Mouse (Mus musculus): ENCODE results near the gene Pgrmc1. TPM values are rescaled to one million over a fixed set of nuclear protein-coding genes. Genes with fewer than 3 reads are reported as not detected.

Gene Pgrmc1
- polyA plus RNA-seq, 1 experiment from 2014 or later = 384 TPM

DNA sequence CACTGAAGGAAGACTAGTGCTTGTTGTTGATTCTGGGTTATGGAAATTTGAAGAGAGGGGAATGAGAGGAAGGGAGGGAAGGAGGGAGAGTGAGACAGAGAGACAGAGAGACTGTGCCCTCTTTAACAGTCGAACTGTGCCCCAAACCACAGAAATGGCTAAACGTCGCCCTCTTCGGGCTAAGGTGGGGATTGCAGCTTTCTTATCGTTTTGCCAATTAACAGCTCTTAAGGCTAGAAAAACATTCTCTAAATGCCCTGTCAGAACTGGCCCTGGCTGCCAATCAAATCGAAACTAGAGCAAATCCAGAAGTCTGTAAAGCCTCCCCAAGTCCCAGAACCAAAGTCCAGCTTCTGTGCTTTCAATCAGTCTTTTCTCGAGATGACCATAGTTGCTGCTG lies 36.4 kb upstream of the Pgrmc1 start:
- 19% methylated on average over 7 of the region's 7 CpGs for WGBS
- H3K4me2 ChIP-seq (ENCODE audit: low read depth, severe bottlenecking) = no peak overlapping the region

DNA sequence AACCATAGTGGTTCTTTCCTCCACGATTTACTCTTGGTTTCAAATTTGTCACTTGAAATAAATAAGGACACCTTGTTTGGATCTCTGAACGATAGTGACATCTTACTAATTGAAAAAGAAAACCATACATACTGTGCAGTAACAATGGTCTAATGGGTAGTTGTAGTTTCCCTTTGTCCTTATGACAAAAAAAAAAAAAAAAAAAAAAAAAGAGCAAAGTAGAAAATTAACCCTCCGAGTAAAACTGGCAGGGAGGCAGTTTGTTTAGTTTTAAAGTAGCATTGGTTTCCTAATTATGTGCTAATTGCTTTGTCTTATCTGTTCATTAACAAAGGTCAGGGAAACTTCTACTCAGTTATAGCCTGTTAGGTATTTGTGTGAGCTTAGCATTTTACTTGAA lies 35.9 kb upstream of the Pgrmc1 start:
- H3K4me2 ChIP-seq (ENCODE audit: low read depth, severe bottlenecking) = no peak overlapping the region
- WGBS = 40% methylated on average over 3 of the region's 3 CpGs
- no peak overlapping the region for H3K4me3 ChIP-seq (ENCODE audit: low read depth, low read length)
- no peak for ATAC-seq (ENCODE audit: insufficient number of reproducible peaks, low FRiP score, low TSS enrichment, low read depth)
- no peaks in the 10 kb centered on the region for H3K36me3 ChIP-seq (ENCODE audit: control insufficient read depth, insufficient read depth, low read length)
- no peaks in the 10 kb centered on the region for H3K9me3 ChIP-seq (ENCODE audit: control insufficient read depth, low read length)
- no peak for DNase-seq (ENCODE audit: low spot score)
- H3K27me3 ChIP-seq (ENCODE audit: control insufficient read depth, insufficient read depth, low read length) = no peaks in the 10 kb centered on the region
- H3K27ac ChIP-seq (replicated peaks; ENCODE audit: low read depth, low read length) = no peak overlapping the region
- no peak overlapping the region for H3K9ac ChIP-seq (ENCODE audit: low read length)
- H3K4me1 ChIP-seq (ENCODE audit: control insufficient read depth, insufficient read depth, low read length) = no peaks in the 10 kb centered on the region

More for the DNA sequence above, 36.4 kb upstream of the Pgrmc1 start:
- Histone ChIP-seq H3K9me3 (ENCODE audit: control insufficient read depth, low read length) (no peaks in the 10 kb centered on the region), H3K27me3 (ENCODE audit: control insufficient read depth, insufficient read depth, low read length) (no peaks in the 10 kb centered on the region), H3K36me3 (ENCODE audit: control insufficient read depth, insufficient read depth, low read length) (no peaks in the 10 kb centered on the region), H3K27ac (replicated peaks; ENCODE audit: low read depth, low read length) (no peak overlapping the region), H3K4me1 (ENCODE audit: control insufficient read depth, insufficient read depth, low read length) (no peaks in the 10 kb centered on the region), H3K9ac (ENCODE audit: low read length) (no peak overlapping the region), H3K4me3 (ENCODE audit: low read depth, low read length) (no peak overlapping the region)
- DNase-seq (ENCODE audit: low spot score) (peak; percentile 83), ATAC-seq (ENCODE audit: insufficient number of reproducible peaks, low FRiP score, low TSS enrichment, low read depth) (no peak)

DNA sequence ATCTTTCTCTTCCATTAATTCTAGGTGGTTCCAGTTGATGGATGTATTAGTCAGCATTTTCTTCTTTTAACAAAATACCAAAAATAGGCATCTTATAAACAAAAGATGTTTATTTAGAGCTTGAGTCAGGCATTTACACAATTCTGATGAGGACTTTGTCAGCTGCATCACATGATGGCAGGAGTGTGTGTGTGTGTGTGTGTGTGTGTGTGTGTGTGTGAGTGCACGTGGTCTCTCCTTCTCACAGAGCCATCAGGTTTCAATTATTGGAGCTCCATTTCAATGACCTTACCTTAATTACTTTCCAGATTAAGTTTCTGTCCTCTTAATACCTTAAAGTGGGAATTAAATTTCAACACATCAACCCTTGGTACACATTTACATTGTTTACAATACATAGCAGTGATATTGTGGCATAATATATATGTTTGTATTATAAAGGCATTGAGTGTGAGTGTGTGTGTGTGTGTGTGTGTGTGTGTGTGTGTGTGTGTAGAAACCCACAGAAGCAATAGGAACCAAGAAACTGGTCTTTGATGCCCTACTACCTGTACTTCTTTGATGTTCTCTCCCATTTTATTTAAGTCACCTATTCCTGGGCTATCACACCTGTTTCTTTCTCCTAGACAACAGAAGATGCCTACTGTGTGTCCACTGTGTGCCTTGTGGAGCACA lies 11.2 kb upstream of the Pgrmc1 start:
- Histone ChIP-seq H3K36me3 (ENCODE audit: control insufficient read depth, insufficient read depth, low read length) (no peaks in the 10 kb centered on the region), H3K27me3 (ENCODE audit: control insufficient read depth, insufficient read depth, low read length) (no peaks in the 10 kb centered on the region), H3K4me1 (ENCODE audit: control insufficient read depth, insufficient read depth, low read length) (no peaks in the 10 kb centered on the region), H3K4me2 (ENCODE audit: low read depth, severe bottlenecking) (no peak overlapping the region), H3K9ac (ENCODE audit: low read length) (no peak overlapping the region), H3K4me3 (ENCODE audit: low read depth, low read length) (no peak overlapping the region), H3K9me3 (ENCODE audit: control insufficient read depth, low read length) (no peaks in the 10 kb centered on the region), H3K27ac (replicated peaks; ENCODE audit: low read depth, low read length) (no peak overlapping the region)
- DNase-seq (ENCODE audit: low spot score) (no peak), ATAC-seq (ENCODE audit: insufficient number of reproducible peaks, low FRiP score, low TSS enrichment, low read depth) (no peak)
- 46% methylated on average over 1 of the region's 1 CpGs for WGBS

DNA sequence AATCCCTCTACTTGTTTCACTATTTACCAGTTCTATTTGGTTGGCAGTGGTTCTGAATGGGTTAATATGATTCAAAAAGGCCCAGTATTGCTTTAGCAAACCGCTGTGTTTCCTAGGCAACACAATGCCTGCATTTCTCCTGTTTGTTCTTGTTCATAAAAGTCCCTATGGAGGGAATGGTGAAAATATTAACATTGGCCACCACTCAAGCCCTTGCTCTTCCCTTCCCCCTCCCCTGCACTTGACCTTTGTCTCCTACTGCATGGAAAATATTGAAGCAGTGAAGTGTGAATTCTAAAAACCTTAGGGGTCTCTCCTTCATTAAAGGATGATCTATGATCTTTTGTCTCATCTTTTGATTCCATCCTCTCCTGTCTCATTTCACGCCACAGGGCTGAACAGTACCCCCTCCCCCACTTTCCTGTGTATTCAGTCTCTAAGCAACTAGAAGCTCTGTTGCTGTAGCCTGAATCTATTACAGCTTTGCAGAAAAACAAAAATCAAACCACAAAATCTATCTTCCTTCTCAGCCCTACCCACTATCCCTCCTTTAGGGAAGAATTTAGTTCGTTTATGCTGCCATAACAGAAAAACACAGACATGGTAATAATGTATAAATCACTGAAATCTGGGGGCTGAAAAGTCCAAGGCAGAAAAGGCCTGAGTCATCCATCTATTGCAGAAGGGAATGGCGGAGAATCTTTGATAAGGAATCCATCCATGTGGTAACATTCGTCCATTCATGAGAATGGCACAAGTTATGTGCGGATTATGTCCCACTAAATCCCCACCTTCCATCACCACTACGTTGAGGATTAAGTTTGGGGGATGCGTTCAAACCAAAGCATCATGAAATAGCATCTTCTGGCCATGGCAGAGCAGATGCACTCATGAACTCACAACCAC lies 10.4 kb upstream of the Pgrmc1 start:
- no peaks in the 10 kb centered on the region for H3K36me3 ChIP-seq (ENCODE audit: control insufficient read depth, insufficient read depth, low read length)
- no peaks in the 10 kb centered on the region for H3K27me3 ChIP-seq (ENCODE audit: control insufficient read depth, insufficient read depth, low read length)
- H3K27ac ChIP-seq (replicated peaks; ENCODE audit: low read depth, low read length) = no peak overlapping the region
- no peaks in the 10 kb centered on the region for H3K9me3 ChIP-seq (ENCODE audit: control insufficient read depth, low read length)
- WGBS = 75% methylated on average over 8 of the region's 8 CpGs
- ATAC-seq (ENCODE audit: insufficient number of reproducible peaks, low FRiP score, low TSS enrichment, low read depth) (no peak), DNase-seq (ENCODE audit: low spot score) (no peak)
- no peak overlapping the region for H3K4me3 ChIP-seq (ENCODE audit: low read depth, low read length)
- no peaks in the 10 kb centered on the region for H3K4me1 ChIP-seq (ENCODE audit: control insufficient read depth, insufficient read depth, low read length)
- H3K9ac ChIP-seq (ENCODE audit: low read length) = no peak overlapping the region
- H3K4me2 ChIP-seq (ENCODE audit: low read depth, severe bottlenecking) = no peak overlapping the region

DNA sequence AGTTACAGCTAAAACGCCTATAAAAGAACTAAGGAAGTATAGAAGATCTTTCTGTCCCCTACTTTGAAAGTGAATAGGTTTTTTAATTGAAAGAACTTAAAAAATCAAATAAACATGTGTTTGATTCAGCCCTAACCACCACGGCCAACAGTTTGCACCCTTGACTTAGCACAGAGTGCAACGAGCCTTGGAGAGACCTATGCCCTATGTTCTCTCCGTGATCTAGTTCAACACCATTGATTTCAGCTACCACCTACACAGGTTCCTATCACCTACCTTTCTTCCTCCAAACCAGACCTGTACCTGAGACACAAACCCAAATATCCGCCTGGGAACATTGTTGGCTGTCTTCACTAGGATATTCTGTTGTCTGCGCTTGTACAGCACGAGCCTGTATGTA lies 7.7 kb upstream of the Pgrmc1 start:
- ATAC-seq (ENCODE audit: insufficient number of reproducible peaks, low FRiP score, low TSS enrichment, low read depth) (no peak), DNase-seq (ENCODE audit: low spot score) (no peak)
- no peaks in the 10 kb centered on the region for H3K27me3 ChIP-seq (ENCODE audit: control insufficient read depth, insufficient read depth, low read length)
- 89% methylated on average over 7 of the region's 7 CpGs for WGBS
- H3K4me3 ChIP-seq (ENCODE audit: low read depth, low read length) = no peak overlapping the region
- H3K9me3 ChIP-seq (ENCODE audit: control insufficient read depth, low read length) = no peaks in the 10 kb centered on the region
- no peak overlapping the region for H3K27ac ChIP-seq (replicated peaks; ENCODE audit: low read depth, low read length)
- H3K36me3 ChIP-seq (ENCODE audit: control insufficient read depth, insufficient read depth, low read length) = no peaks in the 10 kb centered on the region
- no peaks in the 10 kb centered on the region for H3K4me1 ChIP-seq (ENCODE audit: control insufficient read depth, insufficient read depth, low read length)
- no peak overlapping the region for H3K9ac ChIP-seq (ENCODE audit: low read length)
- no peak overlapping the region for H3K4me2 ChIP-seq (ENCODE audit: low read depth, severe bottlenecking)

DNA sequence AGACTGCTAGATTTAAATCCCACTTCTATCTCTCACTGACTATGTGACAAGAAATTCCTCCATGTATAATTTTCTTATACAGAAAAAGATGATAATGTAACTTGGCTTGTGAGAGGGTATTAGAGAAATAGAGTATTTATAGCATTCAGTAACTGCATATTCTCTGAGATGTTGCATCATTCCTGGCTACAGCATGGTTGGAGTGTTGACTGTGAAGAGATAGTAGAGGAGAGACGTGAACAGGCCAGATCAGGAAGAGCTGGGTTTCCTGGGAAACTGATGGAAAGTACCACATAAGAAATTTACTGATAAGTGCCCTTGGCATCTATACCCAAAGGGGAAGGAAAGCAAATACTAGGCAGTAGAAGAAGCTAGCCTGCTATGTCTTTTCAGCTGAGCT lies 6.9 kb upstream of the Pgrmc1 start:
- no peak overlapping the region for H3K27ac ChIP-seq (replicated peaks; ENCODE audit: low read depth, low read length)
- no peak overlapping the region for H3K4me3 ChIP-seq (ENCODE audit: low read depth, low read length)
- no peak overlapping the region for H3K9ac ChIP-seq (ENCODE audit: low read length)
- no peak overlapping the region for H3K4me2 ChIP-seq (ENCODE audit: low read depth, severe bottlenecking)
- H3K36me3 ChIP-seq (ENCODE audit: control insufficient read depth, insufficient read depth, low read length) = no peaks in the 10 kb centered on the region
- no peaks in the 10 kb centered on the region for H3K9me3 ChIP-seq (ENCODE audit: control insufficient read depth, low read length)
- DNase-seq (ENCODE audit: low spot score) (no peak), ATAC-seq (ENCODE audit: insufficient number of reproducible peaks, low FRiP score, low TSS enrichment, low read depth) (no peak)
- H3K4me1 ChIP-seq (ENCODE audit: control insufficient read depth, insufficient read depth, low read length) = no peaks in the 10 kb centered on the region
- no peaks in the 10 kb centered on the region for H3K27me3 ChIP-seq (ENCODE audit: control insufficient read depth, insufficient read depth, low read length)
- 70% methylated on average over 1 of the region's 1 CpGs for WGBS

DNA sequence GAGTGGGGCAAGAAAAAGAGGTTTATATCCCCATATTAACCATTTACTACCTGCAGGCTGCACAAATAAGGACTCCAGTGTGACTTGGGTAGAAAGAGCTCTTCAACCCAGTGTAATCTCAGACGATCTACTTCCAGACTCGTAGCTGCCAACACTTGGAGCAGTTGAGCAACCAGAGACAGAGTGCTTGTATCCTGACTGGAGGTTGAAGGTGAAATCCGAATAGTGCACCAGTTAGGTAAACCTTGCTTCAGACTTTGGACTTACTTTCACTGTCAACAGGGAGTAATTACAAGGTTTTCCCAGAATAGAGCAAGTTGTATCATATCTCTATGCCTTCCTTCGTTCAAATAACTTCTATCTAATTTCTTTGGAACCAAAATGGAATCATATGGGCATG lies 6.5 kb upstream of the Pgrmc1 start:
- 74% methylated on average over 4 of the region's 4 CpGs for WGBS
- DNase-seq (ENCODE audit: low spot score) = no peak
- no peak for ATAC-seq (ENCODE audit: insufficient number of reproducible peaks, low FRiP score, low TSS enrichment, low read depth)
- Histone ChIP-seq H3K36me3 (ENCODE audit: control insufficient read depth, insufficient read depth, low read length) (no peaks in the 10 kb centered on the region), H3K4me2 (ENCODE audit: low read depth, severe bottlenecking) (no peak overlapping the region), H3K27ac (replicated peaks; ENCODE audit: low read depth, low read length) (no peak overlapping the region), H3K9me3 (ENCODE audit: control insufficient read depth, low read length) (no peaks in the 10 kb centered on the region), H3K4me3 (ENCODE audit: low read depth, low read length) (no peak overlapping the region), H3K4me1 (ENCODE audit: control insufficient read depth, insufficient read depth, low read length) (no peaks in the 10 kb centered on the region), H3K9ac (ENCODE audit: low read length) (no peak overlapping the region), H3K27me3 (ENCODE audit: control insufficient read depth, insufficient read depth, low read length) (no peaks in the 10 kb centered on the region)

DNA sequence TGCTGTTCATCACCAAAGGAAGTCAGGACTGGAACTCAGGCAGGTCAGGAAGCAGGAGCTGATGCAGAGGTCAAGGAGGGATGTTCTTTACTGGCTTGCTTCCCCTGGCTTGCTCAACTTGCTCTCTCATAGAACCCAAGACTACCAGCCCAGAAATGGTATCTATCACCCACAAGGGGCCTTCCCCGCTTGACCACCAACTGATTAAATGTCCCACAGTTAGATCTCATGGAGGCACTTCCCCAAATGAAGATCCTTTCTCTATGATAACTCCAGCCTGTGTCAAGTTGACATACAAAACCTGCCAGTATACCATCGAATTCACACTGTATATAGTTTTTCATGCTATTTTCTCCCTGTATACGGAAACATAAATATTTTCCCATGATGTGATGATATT lies 2.8 kb upstream of the Pgrmc1 start:
- ATAC-seq (ENCODE audit: insufficient number of reproducible peaks, low FRiP score, low TSS enrichment, low read depth) = no peak
- H3K27ac ChIP-seq (replicated peaks; ENCODE audit: low read depth, low read length) = no peak overlapping the region
- H3K36me3 ChIP-seq (ENCODE audit: control insufficient read depth, insufficient read depth, low read length) = no peaks in the 10 kb centered on the region
- 86% methylated on average over 3 of the region's 3 CpGs for WGBS
- no peaks in the 10 kb centered on the region for H3K27me3 ChIP-seq (ENCODE audit: control insufficient read depth, insufficient read depth, low read length)
- no peaks in the 10 kb centered on the region for H3K4me1 ChIP-seq (ENCODE audit: control insufficient read depth, insufficient read depth, low read length)
- H3K9me3 ChIP-seq (ENCODE audit: control insufficient read depth, low read length) = no peaks in the 10 kb centered on the region
- H3K9ac ChIP-seq (ENCODE audit: low read length) = no peak overlapping the region
- H3K4me2 ChIP-seq (ENCODE audit: low read depth, severe bottlenecking) = no peak overlapping the region
- no peak for DNase-seq (ENCODE audit: low spot score)
- no peak overlapping the region for H3K4me3 ChIP-seq (ENCODE audit: low read depth, low read length)
